Mouse (Mus musculus): Measurements from ENCODE around the gene Gpr155. TPM values are rescaled to one million over a fixed set of nuclear protein-coding genes. Genes with fewer than 3 reads are reported as not detected.

The Gpr155 gene
- polyA plus RNA-seq, 1 experiment from 2014 or later: 5.9 TPM

- Histone ChIP-seq H3K4me2 (peak overlapping the region; percentile 56), H3K9ac (peak overlapping the region; percentile 56; the same call in 1 of the 2 replicates), H3K9me3 (no peaks in the 10 kb centered on the region), H3K36me3 (peaks cover 23% of the 10 kb centered on the region), H3K27ac (peak overlapping the region; percentile 89; the same call in 1 of the 2 replicates), H3K4me1 (peaks cover 13% of the 10 kb centered on the region; the same call in 1 of the 2 replicates), H3K4me3 (peak overlapping the region; percentile 81), H3K27me3 (no peaks in the 10 kb centered on the region)
- 0 out of 2 replicates have a peak, but pooled peaks have one; percentile 62 for ATAC-seq (ENCODE audit: insufficient number of reproducible peaks, low FRiP score, low TSS enrichment, low read depth)
- 35% methylated on average over 14 of the region's 14 CpGs for WGBS
These were observed 73.3 kb downstream of the Gpr155 start for GRCm38 (mm10) chr2:73313117-73313501.

- peak; percentile 92 for ATAC-seq (ENCODE audit: insufficient number of reproducible peaks, low FRiP score, low TSS enrichment, low read depth)
- peaks cover 13% of the 10 kb centered on the region; the same call in 1 of the 2 replicates for H3K4me1 ChIP-seq
- WGBS: under 1% methylated on average over 64 of the region's 64 CpGs
- H3K4me3 ChIP-seq: peak within 1 kb of the TSS; percentile 81
- H3K27me3 ChIP-seq: no peaks in the 10 kb centered on the region
- peak within 1 kb of the TSS; percentile 75 for H3K4me2 ChIP-seq
- H3K27ac ChIP-seq: peak within 1 kb of the TSS; percentile 89
- no peaks in the 10 kb centered on the region for H3K9me3 ChIP-seq
- H3K36me3 ChIP-seq: peaks cover 27% of the 10 kb centered on the region
- peak within 1 kb of the TSS; percentile 68 for H3K9ac ChIP-seq
These were observed 73.9 kb downstream of the Gpr155 start, which contains the start of the genes Scrn3 and Cir1 for GRCm38 (mm10) chr2:73312152-73313116. Gene Scrn3 (plus strand): TSS chr2:73312601. Gene Cir1 (minus strand): TSS chr2:73312701.

- WGBS: 90% methylated on average over 7 of the region's 7 CpGs
- Histone ChIP-seq H3K36me3 (peaks cover 68% of the 10 kb centered on the region), H3K4me2 (no peak overlapping the region), H3K27me3 (no peaks in the 10 kb centered on the region), H3K4me3 (no peak overlapping the region), H3K9me3 (no peaks in the 10 kb centered on the region), H3K4me1 (no peaks in the 10 kb centered on the region), H3K27ac (no peak overlapping the region), H3K9ac (no peak overlapping the region)
- no peak for ATAC-seq (ENCODE audit: insufficient number of reproducible peaks, low FRiP score, low TSS enrichment, low read depth)
These were observed 80.4 kb downstream of the Gpr155 start for GRCm38 (mm10) chr2:73306006-73306405.

- Histone ChIP-seq H3K4me1 (no peaks in the 10 kb centered on the region), H3K27ac (no peak overlapping the region), H3K27me3 (no peaks in the 10 kb centered on the region), H3K9ac (no peak overlapping the region), H3K9me3 (no peaks in the 10 kb centered on the region), H3K36me3 (peaks cover 60% of the 10 kb centered on the region), H3K4me3 (no peak overlapping the region), H3K4me2 (no peak overlapping the region)
- ATAC-seq (ENCODE audit: insufficient number of reproducible peaks, low FRiP score, low TSS enrichment, low read depth): no peak
- WGBS: 86% methylated on average over 5 of the region's 5 CpGs
These were observed 81.9 kb downstream of the Gpr155 start for GRCm38 (mm10) chr2:73304506-73304905.

- no peak for ATAC-seq (ENCODE audit: insufficient number of reproducible peaks, low FRiP score, low TSS enrichment, low read depth)
- Histone ChIP-seq H3K4me3 (no peak overlapping the region), H3K4me2 (no peak overlapping the region), H3K4me1 (no peaks in the 10 kb centered on the region), H3K27me3 (no peaks in the 10 kb centered on the region), H3K9me3 (no peaks in the 10 kb centered on the region), H3K36me3 (peaks cover 56% of the 10 kb centered on the region), H3K9ac (no peak overlapping the region), H3K27ac (no peak overlapping the region)
- 96% methylated on average over 9 of the region's 9 CpGs for WGBS
These were observed 83.7 kb downstream of the Gpr155 start for GRCm38 (mm10) chr2:73302722-73303121.

- WGBS: 84% methylated on average over 1 of the region's 1 CpGs
- ATAC-seq (ENCODE audit: insufficient number of reproducible peaks, low FRiP score, low TSS enrichment, low read depth): no peak
- H3K27ac ChIP-seq: no peak overlapping the region
- H3K36me3 ChIP-seq: peaks cover 50% of the 10 kb centered on the region
- no peak overlapping the region for H3K4me2 ChIP-seq
- H3K4me3 ChIP-seq: no peak overlapping the region
- H3K4me1 ChIP-seq: no peaks in the 10 kb centered on the region
- H3K9me3 ChIP-seq: no peaks in the 10 kb centered on the region
- H3K27me3 ChIP-seq: no peaks in the 10 kb centered on the region
- H3K9ac ChIP-seq: no peak overlapping the region
These were observed 84.4 kb downstream of the Gpr155 start for GRCm38 (mm10) chr2:73301979-73302378.

- ATAC-seq (ENCODE audit: insufficient number of reproducible peaks, low FRiP score, low TSS enrichment, low read depth): no peak
- H3K27ac ChIP-seq: no peak overlapping the region
- no peaks in the 10 kb centered on the region for H3K4me1 ChIP-seq
- H3K4me2 ChIP-seq: no peak overlapping the region
- 74% methylated on average over 3 of the region's 3 CpGs for WGBS
- no peaks in the 10 kb centered on the region for H3K27me3 ChIP-seq
- H3K9me3 ChIP-seq: no peaks in the 10 kb centered on the region
- no peak overlapping the region for H3K9ac ChIP-seq
- peaks cover 41% of the 10 kb centered on the region for H3K36me3 ChIP-seq
- H3K4me3 ChIP-seq: no peak overlapping the region
These were observed 87.5 kb downstream of the Gpr155 start for GRCm38 (mm10) chr2:73298841-73299240.

- WGBS: 89% methylated on average over 7 of the region's 7 CpGs
- peaks cover 37% of the 10 kb centered on the region for H3K36me3 ChIP-seq
- no peak overlapping the region for H3K4me2 ChIP-seq
- ATAC-seq (ENCODE audit: insufficient number of reproducible peaks, low FRiP score, low TSS enrichment, low read depth): no peak
- H3K9me3 ChIP-seq: no peaks in the 10 kb centered on the region
- no peak overlapping the region for H3K4me3 ChIP-seq
- H3K27me3 ChIP-seq: no peaks in the 10 kb centered on the region
- no peak overlapping the region for H3K27ac ChIP-seq
- no peaks in the 10 kb centered on the region for H3K4me1 ChIP-seq
- H3K9ac ChIP-seq: no peak overlapping the region
These were observed 88.2 kb downstream of the Gpr155 start for GRCm38 (mm10) chr2:73298154-73298553.

- Histone ChIP-seq H3K4me1 (no peaks in the 10 kb centered on the region), H3K9ac (no peak overlapping the region), H3K36me3 (peaks cover 40% of the 10 kb centered on the region), H3K4me3 (no peak overlapping the region), H3K9me3 (no peaks in the 10 kb centered on the region), H3K27ac (no peak overlapping the region), H3K27me3 (no peaks in the 10 kb centered on the region), H3K4me2 (no peak overlapping the region)
- no peak for ATAC-seq (ENCODE audit: insufficient number of reproducible peaks, low FRiP score, low TSS enrichment, low read depth)
- WGBS: 74% methylated on average over 7 of the region's 7 CpGs
These were observed 91.3 kb downstream of the Gpr155 start for GRCm38 (mm10) chr2:73295023-73295422.

Other genes with a start within 250 kb of the Gpr155 start
- 94.3 and 97.5 TPM in 2 replicates for gene Ola1, start 167.6 kb downstream of the Gpr155 start, polyA plus RNA-seq (2015; fragmentation: Nextera tagmentation; extraction: Ambion mirVana)
- gene Sp9, start 114.6 kb downstream of the Gpr155 start, polyA plus RNA-seq (2015; fragmentation: Nextera tagmentation; extraction: Ambion mirVana): 1.7 and 1.9 TPM in 2 replicates
- 13.9 and 14.2 TPM in 2 replicates for gene Scrn3, start 74.0 kb downstream of the Gpr155 start, polyA plus RNA-seq (2015; fragmentation: Nextera tagmentation; extraction: Ambion mirVana)
- 23.0 and 26.8 TPM in 2 replicates for gene Cir1, start 73.9 kb downstream of the Gpr155 start, polyA plus RNA-seq (2015; fragmentation: Nextera tagmentation; extraction: Ambion mirVana)
- gene Wipf1, start 143.2 kb upstream of the Gpr155 start, polyA plus RNA-seq (2015; fragmentation: Nextera tagmentation; extraction: Ambion mirVana): 15.1 TPM in 2 replicates
- 10.8 and 24.1 TPM in 2 replicates for gene Chrna1, start 193.8 kb upstream of the Gpr155 start, polyA plus RNA-seq (2015; fragmentation: Nextera tagmentation; extraction: Ambion mirVana)

Measured in limb, embryonic 15.5 days (tissue).